Mouse (Mus musculus): Measurements from ENCODE around the gene Eef1g.
"Not testable (repeated sequence)": the region's sequence is repeated elsewhere in the genome, so short reads cannot be mapped to it uniquely, and the experiment has no call there.

The Eef1g gene

GRCm38 (mm10) chr19:8984255-8984868, 17.5 kb downstream of the Eef1g start:
- in situ Hi-C loops (cut with MboI; ENCODE audit: low sequenced_read_pairs) = no loop called here

- in situ Hi-C loops (cut with MboI; ENCODE audit: low sequenced_read_pairs) = no loop called here
Measured at GRCm38 (mm10) chr19:8985891-8986290, 19.1 kb downstream of the Eef1g start.

GRCm38 (mm10) chr19:8987816-8988215, 21.0 kb downstream of the Eef1g start:
- in situ Hi-C loops (cut with MboI; ENCODE audit: low sequenced_read_pairs) = no loop called here

GRCm38 (mm10) chr19:8988346-8989065, 21.7 kb downstream of the Eef1g start:
- in situ Hi-C loops (cut with MboI; ENCODE audit: low sequenced_read_pairs) = no loop called here

- in situ Hi-C loops (cut with MboI; ENCODE audit: low sequenced_read_pairs) = no loop called here
Measured at GRCm38 (mm10) chr19:8989066-8989566, 22.3 kb downstream of the Eef1g start, which contains the start of gene Ahnak. Gene Ahnak (plus strand): TSS chr19:8989284.

GRCm38 (mm10) chr19:8989567-8990431, 23.0 kb downstream of the Eef1g start:
- in situ Hi-C loops (cut with MboI; ENCODE audit: low sequenced_read_pairs) = loop anchor here (10.0 kb wide), 1 partner anchor 85 kb away; no protein-coding TSS in a partner anchor

GRCm38 (mm10) chr19:8990432-8991102, 23.7 kb downstream of the Eef1g start:
- in situ Hi-C loops (cut with MboI; ENCODE audit: low sequenced_read_pairs) = loop anchor here (10.0 kb wide), 1 partner anchor 84 kb away; no protein-coding TSS in a partner anchor

GRCm38 (mm10) chr19:8991245-8991870, 24.5 kb downstream of the Eef1g start:
- in situ Hi-C loops (cut with MboI; ENCODE audit: low sequenced_read_pairs) = loop anchor here (10.0 kb wide), 1 partner anchor 83 kb away; no protein-coding TSS in a partner anchor

- in situ Hi-C loops (cut with MboI; ENCODE audit: low sequenced_read_pairs) = loop anchor here (10.0 kb wide), 1 partner anchor 83 kb away; no protein-coding TSS in a partner anchor
Measured at GRCm38 (mm10) chr19:8991871-8992735, 25.3 kb downstream of the Eef1g start.

GRCm38 (mm10) chr19:8992769-8993624, 26.2 kb downstream of the Eef1g start:
- in situ Hi-C loops (cut with MboI; ENCODE audit: low sequenced_read_pairs) = loop anchor here (10.0 kb wide), 1 partner anchor 82 kb away; no protein-coding TSS in a partner anchor

GRCm38 (mm10) chr19:8993625-8993912, 26.7 kb downstream of the Eef1g start:
- in situ Hi-C loops (cut with MboI; ENCODE audit: low sequenced_read_pairs) = loop anchor here (10.0 kb wide), 1 partner anchor 81 kb away; no protein-coding TSS in a partner anchor

GRCm38 (mm10) chr19:8994813-8995607, 28.2 kb downstream of the Eef1g start:
- in situ Hi-C loops (cut with MboI; ENCODE audit: low sequenced_read_pairs) = loop anchor here (10.0 kb wide), 1 partner anchor 80 kb away; no protein-coding TSS in a partner anchor

- in situ Hi-C loops (cut with MboI; ENCODE audit: low sequenced_read_pairs) = loop anchor here (10.0 kb wide), 1 partner anchor 78 kb away; no protein-coding TSS in a partner anchor
Measured at GRCm38 (mm10) chr19:8996601-8997000, 29.8 kb downstream of the Eef1g start.

- in situ Hi-C loops (cut with MboI; ENCODE audit: low sequenced_read_pairs) = loop anchor here (10.0 kb wide), 1 partner anchor 77 kb away; no protein-coding TSS in a partner anchor
Measured at GRCm38 (mm10) chr19:8997546-8997945, 30.7 kb downstream of the Eef1g start.

- in situ Hi-C loops (cut with MboI; ENCODE audit: low sequenced_read_pairs) = loop anchor here (10.0 kb wide), 1 partner anchor 76 kb away; no protein-coding TSS in a partner anchor
Measured at GRCm38 (mm10) chr19:8998546-8998945, 31.7 kb downstream of the Eef1g start.

- in situ Hi-C loops (cut with MboI; ENCODE audit: low sequenced_read_pairs) = loop anchor here (10.0 kb wide), 1 partner anchor 76 kb away; no protein-coding TSS in a partner anchor
Measured at GRCm38 (mm10) chr19:8999223-8999622, 32.4 kb downstream of the Eef1g start.

- in situ Hi-C loops (cut with MboI; ENCODE audit: low sequenced_read_pairs) = not testable (repeated sequence)
Measured at GRCm38 (mm10) chr19:9006915-9007314, 40.1 kb downstream of the Eef1g start.

Measured in CH12F3 (cell line).